Mouse (Mus musculus) cortical plate, adult 2 months (tissue): ENCODE results near the gene Smtnl2.

Experiments used
- CTCF ChIP-seq: fragments of 200-500 bp; IDR thresholded peaks from 2 replicates; pipeline ENCODE4 v1.5.1; 2011; ENCODE audit warnings: mild to moderate bottlenecking, control low read depth, low read length; ENCODE audit not compliant: insufficient read depth; ENCODE audit errors: extremely low read depth
- POLR2A ChIP-seq: fragments of 200-500 bp; IDR thresholded peaks from 2 replicates; pipeline ENCODE4 v1.6.1; 2011; ENCODE audit warnings: mild to moderate bottlenecking, low read length, control low read depth; ENCODE audit not compliant: insufficient read depth; ENCODE audit errors: extremely low read depth

- TF ChIP-seq POLR2A (no peak), CTCF (no peak)
Observed at GRCm38 (mm10) chr11:72411093-72411921, at the start of gene Smtnl2.
